ENCODE assay signal across 19 mouse cellular contexts in genomic region chr5:33435151-33435550, GRCm38 (mm10). TPM values are rescaled to one million over a fixed set of nuclear protein-coding genes. Genes with fewer than 3 reads are reported as not detected.
DNase-seq lines count a peak whose midpoint lies in the region; ATAC-seq lines count a peak whose summit lies in the region.
"Had no signal": no experiment of that assay in that cellular context is flagged by ENCODE, and none has a peak within 500 bp of the region (broad histone marks: within the 10 kb centered on the region; RNA-seq: fewer than 3 reads in every experiment).

No protein-coding gene starts in this region.

- H3K36me3 ChIP-seq in forebrain, embryonic 11.5 days (ENCODE audit: control insufficient read depth, insufficient read depth, low read length): no peaks in the 10 kb centered on the region
- H3K36me3 ChIP-seq in forebrain, embryonic 10.5 days (replicated peaks): no peaks in the 10 kb centered on the region
- no peaks in the 10 kb centered on the region for H3K36me3 ChIP-seq in limb, embryonic 13.5 days
- H3K36me3 ChIP-seq in limb, embryonic 10.5 days: no peaks in the 10 kb centered on the region
- H3K36me3 ChIP-seq in neural tube, embryonic 15.5 days: no peaks in the 10 kb centered on the region
- H3K36me3 ChIP-seq: heart, embryonic 12.5 days; hindbrain, embryonic 15.5 days; liver, embryonic 13.5 days; lung, embryonic 15.5 days; midbrain, embryonic 15.5 days had no signal

- peaks cover 22% of the 10 kb centered on the region; the same call in 1 of the 2 replicates for H3K4me1 ChIP-seq in forebrain, embryonic 11.5 days (replicated peaks; ENCODE audit: control insufficient read depth, insufficient read depth, low read length)
- H3K4me1 ChIP-seq in forebrain, embryonic 10.5 days: peaks cover 51% of the 10 kb centered on the region
- peaks cover 44% of the 10 kb centered on the region for H3K4me1 ChIP-seq in limb, embryonic 13.5 days
- H3K4me1 ChIP-seq in limb, embryonic 10.5 days: peaks cover 50% of the 10 kb centered on the region
- H3K4me1 ChIP-seq in neural tube, embryonic 15.5 days: peaks cover 46% of the 10 kb centered on the region

- ATAC-seq in forebrain, embryonic 11.5 days (replicated peaks; ENCODE audit: low FRiP score): no peak
- ATAC-seq in limb, embryonic 13.5 days (ENCODE audit: low FRiP score, low read depth): no peak
- ATAC-seq in neural tube, embryonic 15.5 days (ENCODE audit: low FRiP score): no peak
- ATAC-seq: midbrain, embryonic 15.5 days had no signal

- 2% methylated on average over 26 of the region's 26 CpGs for WGBS in forebrain, embryonic 11.5 days
- under 1% methylated on average over 26 of the region's 26 CpGs for whole genome bisulfite sequencing in forebrain, embryonic 10.5 days
- 2% methylated on average over 26 of the region's 26 CpGs for WGBS in limb, embryonic 13.5 days
- 2% methylated on average over 26 of the region's 26 CpGs for WGBS in limb, embryonic 10.5 days
- under 1% methylated on average over 26 of the region's 26 CpGs for WGBS in neural tube, embryonic 15.5 days

- H3K27me3 ChIP-seq in forebrain, embryonic 11.5 days (ENCODE audit: control insufficient read depth, insufficient read depth, low read length): peaks cover 92% of the 10 kb centered on the region
- H3K27me3 ChIP-seq in forebrain, embryonic 10.5 days (ENCODE audit: poor library complexity, severe bottlenecking): peaks cover 100% of the 10 kb centered on the region
- peaks cover 99% of the 10 kb centered on the region for H3K27me3 ChIP-seq in limb, embryonic 13.5 days
- H3K27me3 ChIP-seq in limb, embryonic 10.5 days (ENCODE audit: low read depth, poor library complexity, severe bottlenecking): peaks cover 93% of the 10 kb centered on the region
- H3K27me3 ChIP-seq in neural tube, embryonic 15.5 days (replicated peaks): peaks cover 96% of the 10 kb centered on the region

- H3K9ac ChIP-seq in forebrain, embryonic 11.5 days (ENCODE audit: low read length): no peak overlapping the region
- no peak overlapping the region for H3K9ac ChIP-seq in limb, embryonic 13.5 days
- no peak overlapping the region for H3K9ac ChIP-seq in neural tube, embryonic 15.5 days (replicated peaks)
- H3K9ac ChIP-seq: heart, embryonic 12.5 days; hindbrain, embryonic 15.5 days; liver, embryonic 13.5 days; lung, embryonic 15.5 days; midbrain, embryonic 15.5 days had no signal

- DNase-seq in forebrain, embryonic 11.5 days (ENCODE audit: low spot score): peak; percentile 50
- no peak for DNase-seq in forebrain, embryonic 10.5 days (ENCODE audit: extremely low spot score, low spot score)
- no peak for DNase-seq in limb, embryonic 10.5 days (ENCODE audit: low spot score)
- peak; percentile 28 for DNase-seq in embryo, embryonic 11 days
- no peak for DNase-seq in cerebellum, adult 11-12 months
- no peak for DNase-seq in urinary bladder, postnatal 10 days (ENCODE audit: low spot score)
- DNase-seq: adrenal gland, postnatal 10 days; kidney, adult 8-10 months; left cerebral cortex, postnatal 4 days; liver, embryonic 13.5 days; thymus, postnatal 36 days had no signal

- H3K4me2 ChIP-seq in forebrain, embryonic 11.5 days (ENCODE audit: low read depth, low read length, severe bottlenecking): no peak overlapping the region
- H3K4me2 ChIP-seq in limb, embryonic 13.5 days (replicated peaks): no peak overlapping the region
- H3K4me2 ChIP-seq in neural tube, embryonic 15.5 days: peak overlapping the region; percentile 50; the same call in 1 of the 2 replicates

- H3K4me3 ChIP-seq in forebrain, embryonic 11.5 days (ENCODE audit: low read depth, low read length): no peak overlapping the region
- no peak overlapping the region for H3K4me3 ChIP-seq in forebrain, embryonic 10.5 days
- 0 out of 2 replicates have a peak overlapping the region, but pooled peaks have one; percentile 33 for H3K4me3 ChIP-seq in limb, embryonic 13.5 days
- no peak overlapping the region; the same call in 1 of the 2 replicates for H3K4me3 ChIP-seq in limb, embryonic 10.5 days
- no peak overlapping the region for H3K4me3 ChIP-seq in neural tube, embryonic 15.5 days (replicated peaks)

- no peak overlapping the region for H3K27ac ChIP-seq in forebrain, embryonic 11.5 days (ENCODE audit: low read depth, low read length)
- H3K27ac ChIP-seq in forebrain, embryonic 10.5 days: no peak overlapping the region
- no peak overlapping the region for H3K27ac ChIP-seq in limb, embryonic 13.5 days
- H3K27ac ChIP-seq in limb, embryonic 10.5 days: no peak overlapping the region
- H3K27ac ChIP-seq in neural tube, embryonic 15.5 days (replicated peaks): no peak overlapping the region
- H3K27ac ChIP-seq: hindbrain, embryonic 15.5 days; liver, embryonic 13.5 days; lung, embryonic 15.5 days; macrophage; midbrain, embryonic 15.5 days had no signal

- no peaks in the 10 kb centered on the region for H3K9me3 ChIP-seq in forebrain, embryonic 11.5 days (ENCODE audit: control insufficient read depth, low read length)
- H3K9me3 ChIP-seq in forebrain, embryonic 10.5 days: no peaks in the 10 kb centered on the region
- no peaks in the 10 kb centered on the region for H3K9me3 ChIP-seq in limb, embryonic 13.5 days
- no peaks in the 10 kb centered on the region for H3K9me3 ChIP-seq in limb, embryonic 10.5 days (replicated peaks)
- no peaks in the 10 kb centered on the region for H3K9me3 ChIP-seq in neural tube, embryonic 15.5 days (replicated peaks)
- H3K9me3 ChIP-seq: heart, embryonic 12.5 days; hindbrain, embryonic 15.5 days; liver, embryonic 13.5 days; lung, embryonic 15.5 days; midbrain, embryonic 15.5 days had no signal

RNA-seq across cellular contexts. Expression of gene Nkx1-1, which starts 1.4 kb away (rescaled TPM):
- polyA plus RNA-seq in forebrain, embryonic 11.5 days (2014; fragmentation: Nextera tagmentation; extraction: Ambion mirVana): not detected in 2 replicates
- polyA plus RNA-seq in forebrain, embryonic 10.5 days (2016; fragmentation: Nextera tagmentation; extraction: Ambion mirVana): not detected in 2 replicates
- polyA plus RNA-seq in limb, embryonic 13.5 days (2015; fragmentation: Nextera tagmentation; extraction: Ambion mirVana): not detected in 2 replicates
- polyA plus RNA-seq in limb, embryonic 10.5 days (2016; fragmentation: Nextera tagmentation; extraction: Ambion mirVana): not detected in 2 replicates
- polyA plus RNA-seq in neural tube, embryonic 15.5 days (2015; fragmentation: Nextera tagmentation; extraction: Ambion mirVana): 0.40 and 0.79 TPM in 2 replicates
- polyA plus RNA-seq: forebrain, embryonic 14.5 days; heart, embryonic 12.5 days; liver, embryonic 13.5 days; lung, embryonic 15.5 days; macrophage; midbrain, embryonic 15.5 days had no signal

RNA-seq across cellular contexts. Expression of gene Uvssa, which starts 56.8 kb away (rescaled TPM):
- 6.3 and 8.8 TPM in 2 replicates for polyA plus RNA-seq in forebrain, embryonic 11.5 days (2014; fragmentation: Nextera tagmentation; extraction: Ambion mirVana)
- 6.6 and 7.0 TPM in 2 replicates for polyA plus RNA-seq in forebrain, embryonic 10.5 days (2016; fragmentation: Nextera tagmentation; extraction: Ambion mirVana)
- 13.1 and 13.9 TPM in 2 replicates for polyA plus RNA-seq in limb, embryonic 13.5 days (2015; fragmentation: Nextera tagmentation; extraction: Ambion mirVana)
- 6.0 and 8.6 TPM in 2 replicates for polyA plus RNA-seq in limb, embryonic 10.5 days (2016; fragmentation: Nextera tagmentation; extraction: Ambion mirVana)
- 7.6 and 7.8 TPM in 2 replicates for polyA plus RNA-seq in neural tube, embryonic 15.5 days (2015; fragmentation: Nextera tagmentation; extraction: Ambion mirVana)

Comparison
In these comparisons a context has a peak if more than half of its experiments do, and no peak if none do; other contexts are left out.
1. DNase-seq: peak in forebrain, embryonic 11.5 days (single experiment) and embryo, embryonic 11 days (single experiment); none in forebrain, embryonic 10.5 days (single experiment), limb, embryonic 10.5 days (single experiment), cerebellum, adult 11-12 months (single experiment) and urinary bladder, postnatal 10 days (single experiment).